8 mouse cellular contexts compared by ENCODE assay signal in genomic region chr13:52531121-52531520, GRCm38 (mm10). TPM values are rescaled to one million over a fixed set of nuclear protein-coding genes. Genes with fewer than 3 reads are reported as not detected.
DNase-seq lines count a peak whose midpoint lies in the region; ATAC-seq and TF ChIP-seq lines count a peak whose summit lies in the region.

Gene Diras2 (minus strand): TSS chr13:52531279.

- peaks cover 8% of the 10 kb centered on the region for H3K4me1 ChIP-seq in kidney, embryonic 16.5 days (ENCODE audit: insufficient read depth, low read length)
- 0 out of 2 replicates have a peak, but pooled peaks cover 4% of the 10 kb centered on the region for H3K4me1 ChIP-seq in hindbrain, embryonic 14.5 days (replicated peaks; ENCODE audit: control insufficient read depth, insufficient read depth, low read length)
- peaks cover 6% of the 10 kb centered on the region for H3K4me1 ChIP-seq in liver, postnatal 0 days (ENCODE audit: insufficient read depth)

- WGBS in kidney, embryonic 16.5 days = 42% methylated on average over 9 of the region's 9 CpGs
- whole genome bisulfite sequencing in hindbrain, embryonic 14.5 days = 62% methylated on average over 9 of the region's 9 CpGs
- WGBS in liver, postnatal 0 days (ENCODE audit: insufficient replicate concordance) = 43% methylated on average over 9 of the region's 9 CpGs

- peak within 1 kb of the TSS; percentile 49 for H3K4me3 ChIP-seq in kidney, embryonic 16.5 days (ENCODE audit: low read length)
- H3K4me3 ChIP-seq in hindbrain, embryonic 14.5 days (replicated peaks; ENCODE audit: low read length) = peak within 1 kb of the TSS; percentile 51
- H3K4me3 ChIP-seq in liver, postnatal 0 days (ENCODE audit: low read depth, low read length) = peak within 1 kb of the TSS; percentile 37

- no peaks in the 10 kb centered on the region for H3K36me3 ChIP-seq in kidney, embryonic 16.5 days (ENCODE audit: insufficient read depth, low read length)
- no peaks in the 10 kb centered on the region for H3K36me3 ChIP-seq in hindbrain, embryonic 14.5 days (replicated peaks; ENCODE audit: control insufficient read depth, insufficient read depth)
- no peaks in the 10 kb centered on the region for H3K36me3 ChIP-seq in liver, postnatal 0 days (replicated peaks; ENCODE audit: insufficient read depth, low read length)

- no peak for DNase-seq in kidney, postnatal 36 days
- peak; percentile 46 to 51 for DNase-seq in cerebellum, postnatal 25 days
- DNase-seq in hindbrain, embryonic 14.5 days (ENCODE audit: low spot score) = no peak
- no peak for DNase-seq in liver, postnatal 0 days
- no peak for DNase-seq in embryo, embryonic 10 days (ENCODE audit: low spot score)
- DNase-seq in adrenal gland, postnatal 4 days (ENCODE audit: low spot score in 2 of 2) = no peak

- no peak for TF ChIP-seq EP300 in liver, postnatal 0 days (IDR thresholded peaks at IDR 0.05; ENCODE audit: low read depth)

- TF ChIP-seq CTCF in liver, postnatal 0 days (IDR thresholded peaks at IDR 0.05; ENCODE audit: low read depth) = no peak

- H3K9me3 ChIP-seq in kidney, embryonic 16.5 days (ENCODE audit: low read length) = no peaks in the 10 kb centered on the region
- no peaks in the 10 kb centered on the region for H3K9me3 ChIP-seq in hindbrain, embryonic 14.5 days (ENCODE audit: control insufficient read depth, low read length)
- H3K9me3 ChIP-seq in liver, postnatal 0 days (ENCODE audit: low read length) = no peaks in the 10 kb centered on the region

- H3K27me3 ChIP-seq in kidney, embryonic 16.5 days (ENCODE audit: insufficient read depth, low read length) = peaks cover 24% of the 10 kb centered on the region
- 0 out of 2 replicates have a peak, but pooled peaks cover 3% of the 10 kb centered on the region for H3K27me3 ChIP-seq in hindbrain, embryonic 14.5 days (ENCODE audit: control insufficient read depth, insufficient read depth, low read length)
- peaks cover 26% of the 10 kb centered on the region for H3K27me3 ChIP-seq in liver, postnatal 0 days (ENCODE audit: insufficient read depth, low read length)

- H3K4me2 ChIP-seq in kidney, embryonic 16.5 days (replicated peaks; ENCODE audit: low read depth, low read length) = peak within 1 kb of the TSS; percentile 82
- H3K4me2 ChIP-seq in hindbrain, embryonic 14.5 days (replicated peaks) = peak within 1 kb of the TSS; percentile 85
- peak within 1 kb of the TSS; percentile 68 for H3K4me2 ChIP-seq in liver, postnatal 0 days (ENCODE audit: low read depth, low read length)

- ATAC-seq in kidney, embryonic 16.5 days (ENCODE audit: low FRiP score, low TSS enrichment) = no peak
- ATAC-seq in hindbrain, embryonic 14.5 days (ENCODE audit: low FRiP score) = no peak
- no peak for ATAC-seq in liver, postnatal 0 days
- no peak for ATAC-seq in inflammation-experienced regulatory T-cells, adult 6 months

- H3K27ac ChIP-seq in kidney, embryonic 16.5 days (ENCODE audit: low read length) = no peak within 1 kb of the TSS
- H3K27ac ChIP-seq in hindbrain, embryonic 14.5 days = peak within 1 kb of the TSS; percentile 88
- H3K27ac ChIP-seq in liver, postnatal 0 days (ENCODE audit: low read depth) = no peak within 1 kb of the TSS

- H3K9ac ChIP-seq in kidney, embryonic 16.5 days (replicated peaks; ENCODE audit: low read length) = peak within 1 kb of the TSS; percentile 58
- peak within 1 kb of the TSS; percentile 76 for H3K9ac ChIP-seq in hindbrain, embryonic 14.5 days
- H3K9ac ChIP-seq in liver, postnatal 0 days (replicated peaks) = no peak within 1 kb of the TSS

RNA-seq across cellular contexts. Expression of gene Diras2, which starts in this region (rescaled TPM):
- 0.15 and 0.25 TPM in 2 replicates for polyA plus RNA-seq in kidney, embryonic 16.5 days (2015; fragmentation: Nextera tagmentation; extraction: Ambion mirVana)
- polyA plus RNA-seq in hindbrain, embryonic 14.5 days (2014; fragmentation: Nextera tagmentation; extraction: Ambion mirVana) = 4.0 and 4.9 TPM in 2 replicates
- polyA plus RNA-seq in liver, postnatal 0 days (2015; fragmentation: Nextera tagmentation; extraction: Ambion mirVana) = 0.12 and 0.19 TPM in 2 replicates
- 1 to 10 TPM; 8.5 to 9.8 TPM for total RNA-seq in adrenal gland, postnatal 4 days (2021)
- polyA plus RNA-seq in inflammation-experienced regulatory T-cells, adult 6 months (2017; shearing (Covaris generic)) = not detected

Comparison
In these comparisons a context has a peak if more than half of its experiments do, and no peak if none do; other contexts are left out.
1. DNase-seq: peak in cerebellum, postnatal 25 days (2 of 2); none in kidney, postnatal 36 days (0 of 2), hindbrain, embryonic 14.5 days (single experiment), liver, postnatal 0 days (single experiment), embryo, embryonic 10 days (single experiment) and adrenal gland, postnatal 4 days (0 of 2).
2. Peak in every context shown above with its lines, with median percentiles within 50 percentile points of each other: H3K4me2 ChIP-seq and H3K4me3 ChIP-seq.